Mouse (Mus musculus) adrenal gland, postnatal 14 days (tissue): ENCODE results near the gene Ufsp2. TPM values are rescaled to one million over a fixed set of nuclear protein-coding genes. Genes with fewer than 3 reads are reported as not detected.
A peak's percentile ranks its signal among the peaks of the same experiment; 100 is the strongest.

Experiments
- DNase-seq: peaks from one replicate; pipeline ENCODE4 v3.0.0; 2021; ENCODE audit warnings: mixed read lengths
- total RNA-seq: library from RNA; stranded (reverse); gene quantifications from 2 replicates; pipeline ENCODE4 v1.2.3, GENCODE M21; 2021

The Ufsp2 gene
- total RNA-seq, 1 experiment from 2014 or later: 49.5 TPM

DNA sequence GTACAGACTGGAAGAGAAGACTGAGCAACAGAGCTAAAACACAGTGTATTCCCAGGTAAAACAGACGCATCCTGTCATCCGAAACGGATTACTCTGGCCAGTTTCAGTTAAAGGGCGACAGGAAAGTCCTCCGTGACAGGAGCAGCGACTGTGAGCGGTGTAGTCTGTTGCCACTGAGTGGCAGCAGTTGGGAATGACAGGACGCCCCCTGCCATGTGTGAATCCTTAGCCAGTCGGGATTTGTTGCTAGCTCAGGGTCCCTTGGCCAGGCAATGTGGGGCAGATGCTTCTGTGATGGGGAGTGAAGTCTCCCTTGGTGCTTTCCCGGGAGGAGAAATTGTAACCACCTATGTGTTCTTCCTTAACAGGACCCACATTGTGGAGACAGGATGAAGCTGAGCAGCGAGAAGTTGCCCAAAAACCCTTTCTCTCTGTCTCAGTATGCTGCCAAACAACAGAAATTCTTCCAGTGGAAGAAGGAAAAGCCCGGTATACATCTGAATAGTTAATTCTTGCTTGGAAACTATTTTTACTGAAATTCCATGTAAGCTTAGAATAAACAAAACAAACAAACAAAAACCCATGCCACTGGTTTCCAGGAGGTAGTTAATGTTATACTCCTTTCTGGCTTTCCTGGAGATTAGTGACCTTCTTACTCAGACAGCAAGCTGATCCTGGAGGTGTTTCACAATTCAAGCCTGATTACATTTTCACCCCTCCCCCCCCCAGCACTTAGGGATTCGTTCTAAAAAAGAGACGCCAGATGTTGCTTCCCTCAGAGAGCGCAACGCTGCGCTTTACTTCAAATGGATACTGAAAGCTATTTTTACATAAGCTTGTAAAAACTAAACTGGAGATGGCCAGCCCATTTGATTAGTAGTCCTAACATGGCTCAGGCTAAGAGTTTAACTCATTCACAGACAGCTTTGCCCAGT lies 35.7 kb downstream of the Ufsp2 start:
- peak; percentile 26 for DNase-seq

DNA sequence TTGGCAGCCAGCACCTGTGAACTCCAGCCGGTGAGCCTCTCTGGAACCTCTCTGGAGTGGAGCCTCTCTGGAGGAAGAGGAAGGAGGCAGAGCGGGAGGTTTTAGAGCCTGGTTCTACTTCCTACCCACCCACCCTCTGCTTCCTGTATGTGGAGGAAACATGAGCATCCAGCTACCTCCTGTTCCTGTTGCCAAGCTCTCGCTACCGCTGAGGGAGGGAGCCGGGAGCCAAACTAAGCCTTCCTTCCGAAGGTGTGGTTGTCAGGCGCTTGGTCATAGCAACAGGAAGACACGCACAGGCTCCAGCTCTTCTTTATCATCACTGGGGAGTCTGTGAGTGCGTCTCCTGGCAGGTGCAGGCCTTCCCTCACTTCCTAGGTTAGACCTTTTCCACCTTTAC lies 46.9 kb downstream of the Ufsp2 start:
- DNase-seq: no peak

DNA sequence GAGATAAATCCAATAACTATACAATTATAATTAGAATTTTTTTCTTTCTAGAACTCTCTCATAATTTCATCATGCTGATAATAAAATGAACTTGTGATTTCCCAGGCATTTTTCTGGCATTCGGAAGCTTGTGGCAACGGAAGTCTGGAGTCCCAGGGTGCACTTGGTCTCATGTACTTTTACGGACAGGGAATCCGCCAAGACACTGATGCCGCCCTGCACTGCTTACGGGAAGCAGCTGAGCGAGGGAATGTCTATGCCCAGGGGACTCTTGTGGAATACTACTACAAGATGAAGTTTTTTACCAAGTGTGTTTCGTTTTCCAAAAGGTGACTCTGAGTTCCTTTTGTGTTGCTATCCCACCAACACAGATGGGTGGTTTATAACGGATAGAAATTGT lies 47.4 kb downstream of the Ufsp2 start:
- no peak for DNase-seq

DNA sequence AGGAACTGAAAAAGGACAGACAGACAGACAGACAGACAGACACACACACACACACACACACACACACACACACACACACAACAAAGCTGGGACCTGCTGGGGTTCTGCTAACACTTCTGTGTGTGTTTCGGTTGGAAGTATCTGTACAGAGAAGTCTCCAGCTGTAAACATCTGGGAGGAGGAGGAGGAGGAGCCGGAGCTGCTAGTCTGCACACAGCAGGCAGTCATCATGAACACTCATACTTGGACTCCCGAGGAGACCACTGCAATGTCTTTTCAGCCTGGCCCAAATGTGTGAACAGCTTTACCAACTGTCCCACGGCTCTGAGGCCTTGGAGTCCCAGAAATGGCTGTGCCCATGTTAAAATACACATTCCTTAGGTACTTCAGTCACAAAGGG lies 49.1 kb downstream of the Ufsp2 start:
- DNase-seq: no peak

DNA sequence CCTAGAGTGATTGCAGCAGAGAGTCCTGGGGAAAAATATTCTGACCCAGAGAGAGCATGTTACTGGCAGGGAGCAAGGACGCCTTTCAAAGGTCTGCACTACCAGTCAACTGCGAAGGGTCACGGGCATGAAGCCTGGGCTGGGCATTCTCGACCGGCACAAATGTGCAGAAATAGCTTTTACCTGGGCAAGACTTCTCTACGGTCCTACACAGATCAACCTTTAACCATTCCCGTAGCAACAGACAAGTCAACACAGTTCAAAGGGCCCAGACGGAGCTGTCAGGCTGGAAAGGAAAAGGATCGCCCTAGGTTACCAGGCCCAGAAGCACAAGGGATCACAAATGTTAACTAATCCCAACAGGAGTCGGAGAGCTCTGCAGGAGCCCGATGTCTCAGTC lies 60.9 kb downstream of the Ufsp2 start:
- no peak for DNase-seq

DNA sequence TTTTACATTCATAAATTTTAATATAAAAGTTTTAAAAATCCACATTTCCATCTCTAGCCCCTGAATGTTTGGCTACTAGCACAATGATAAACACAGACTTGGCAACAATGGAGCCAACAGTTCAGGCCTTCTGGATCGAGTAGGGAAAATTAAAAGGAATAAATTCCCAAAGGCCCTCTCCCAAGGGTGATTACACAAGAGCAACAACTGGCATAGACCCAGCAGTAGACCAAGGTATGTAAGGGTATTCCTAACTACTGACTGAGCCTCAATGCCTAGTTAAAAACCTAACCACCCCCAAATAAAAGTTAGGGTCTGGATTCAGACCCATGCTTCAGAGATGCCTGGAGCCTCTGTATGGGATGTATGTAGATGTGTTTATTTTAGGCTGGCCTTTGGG lies 64.3 kb downstream of the Ufsp2 start:
- peak; percentile 41 for DNase-seq

DNA sequence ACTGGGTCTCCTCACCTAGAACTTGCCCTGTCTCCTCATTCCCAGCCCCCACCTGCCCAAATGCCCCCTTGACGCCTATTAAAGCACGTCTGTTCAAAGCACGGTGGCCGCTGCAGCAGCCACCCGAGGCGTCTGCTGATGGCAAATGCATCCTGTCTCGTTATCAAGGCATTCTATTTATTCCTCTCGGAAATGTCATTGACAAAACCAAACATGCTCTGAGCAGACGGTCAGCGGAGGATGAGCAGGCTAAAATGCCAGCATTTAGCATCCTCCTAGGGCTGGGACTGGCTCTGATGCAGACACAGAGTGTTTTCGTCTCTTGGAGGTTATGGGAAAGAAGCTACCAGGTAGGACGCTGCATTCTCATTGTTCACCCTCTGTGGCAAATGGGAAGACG lies 64.9 kb downstream of the Ufsp2 start:
- DNase-seq: no peak

Other genes starting within 250 kb of the Ufsp2 start
- 2.7 and 3.6 TPM in 2 replicates for gene Pdlim3, start 90.1 kb upstream of the Ufsp2 start, total RNA-seq
- gene Ccdc110, start 40.9 kb upstream of the Ufsp2 start, total RNA-seq: not detected in 2 replicates
- gene 1700029J07Rik, start 276 bp upstream of the Ufsp2 start, total RNA-seq: 1.1 and 1.2 TPM in 2 replicates
- gene Lrp2bp, start 23.8 kb downstream of the Ufsp2 start, total RNA-seq: 0.26 TPM in 2 replicates
- 3.5 and 4.8 TPM in 2 replicates for gene Ankrd37, start 30.2 kb downstream of the Ufsp2 start, total RNA-seq
- gene Cfap97, start 176.2 kb downstream of the Ufsp2 start, total RNA-seq: 18.1 and 20.1 TPM in 2 replicates
- gene Snx25, start 176.6 kb downstream of the Ufsp2 start, total RNA-seq: 18.3 and 18.6 TPM in 2 replicates
- 205 and 233 TPM in 2 replicates for gene Slc25a4, start 235.8 kb downstream of the Ufsp2 start, total RNA-seq